Mouse (Mus musculus): ENCODE data around the gene Spindoc. TPM values are rescaled to one million over a fixed set of nuclear protein-coding genes. Genes with fewer than 3 reads are reported as not detected.

Gene Spindoc
- polyA plus RNA-seq, 1 experiment from 2014 or later, result 34.6 TPM

DNA sequence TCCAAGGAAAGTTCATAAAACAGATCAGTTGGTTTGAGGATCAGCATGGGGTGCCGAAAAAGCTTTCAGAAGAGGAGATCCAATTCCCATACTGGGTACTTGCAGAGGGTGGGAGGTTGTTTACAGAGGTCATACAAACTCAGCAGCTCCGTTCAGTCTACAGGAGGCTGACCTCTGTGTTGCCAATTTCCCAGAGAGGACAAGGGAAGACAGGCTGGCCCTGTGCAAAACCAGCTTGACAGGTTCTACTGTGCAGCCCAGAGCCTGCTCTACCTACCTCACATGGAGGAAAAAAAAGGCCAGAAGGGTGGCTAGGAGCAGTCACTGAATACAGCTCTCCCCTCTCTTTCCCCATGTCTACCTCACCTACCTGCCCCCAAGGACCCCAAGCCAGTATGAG is 48.7 kb downstream of the Spindoc start:
- WGBS, result 74% methylated on average over 2 of the region's 2 CpGs

DNA sequence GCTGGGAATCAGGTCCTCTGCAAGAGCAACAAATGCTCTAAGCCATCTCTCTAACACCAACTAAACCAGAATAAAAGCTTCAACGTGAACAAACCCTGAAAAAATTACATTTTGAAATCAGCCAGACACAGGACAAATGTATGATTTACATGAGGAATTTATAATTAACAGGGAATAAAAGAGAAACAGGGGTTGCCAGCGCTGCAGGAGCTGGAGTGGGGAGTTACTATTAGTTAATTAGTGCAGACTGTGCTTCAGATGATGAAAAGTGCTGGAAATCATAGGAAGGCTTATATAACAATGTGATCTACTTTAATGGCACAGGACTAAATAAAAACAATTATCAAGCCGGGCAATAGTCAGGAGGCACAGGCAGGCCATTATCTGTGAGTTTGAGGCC is 61.4 kb downstream of the Spindoc start:
- 93% methylated on average over 3 of the region's 3 CpGs for WGBS
- DNase-seq (ENCODE audit: low spot score), result no peak
- no peak overlapping the region for H3K4me2 ChIP-seq (replicated peaks; ENCODE audit: low read depth, low read length)
- H3K4me1 ChIP-seq (replicated peaks; ENCODE audit: control insufficient read depth, insufficient read depth, low read length), result no peaks in the 10 kb centered on the region
- no peak for ATAC-seq (ENCODE audit: low FRiP score)
- no peak overlapping the region for H3K9ac ChIP-seq (ENCODE audit: low read depth, low read length)
- no peaks in the 10 kb centered on the region for H3K36me3 ChIP-seq (ENCODE audit: control insufficient read depth, insufficient read depth, low read length)
- no peak overlapping the region for H3K27ac ChIP-seq (ENCODE audit: low read depth, low read length)
- H3K27me3 ChIP-seq (ENCODE audit: control insufficient read depth, insufficient read depth, low read length), result no peaks in the 10 kb centered on the region
- H3K9me3 ChIP-seq (ENCODE audit: control insufficient read depth, low read length), result no peaks in the 10 kb centered on the region
- H3K4me3 ChIP-seq (ENCODE audit: low read depth, low read length), result no peak overlapping the region

More for the DNA sequence above, 48.7 kb downstream of the Spindoc start:
- Histone ChIP-seq H3K4me3 (ENCODE audit: low read depth, low read length) (no peak overlapping the region), H3K27ac (ENCODE audit: low read depth, low read length) (no peak overlapping the region), H3K4me1 (replicated peaks; ENCODE audit: control insufficient read depth, insufficient read depth, low read length) (no peaks in the 10 kb centered on the region; the same call in 1 of the 2 replicates), H3K4me2 (replicated peaks; ENCODE audit: low read depth, low read length) (no peak overlapping the region), H3K9ac (ENCODE audit: low read depth, low read length) (no peak overlapping the region), H3K27me3 (ENCODE audit: control insufficient read depth, insufficient read depth, low read length) (no peaks in the 10 kb centered on the region), H3K36me3 (ENCODE audit: control insufficient read depth, insufficient read depth, low read length) (no peaks in the 10 kb centered on the region), H3K9me3 (ENCODE audit: control insufficient read depth, low read length) (no peaks in the 10 kb centered on the region)
- no peak for DNase-seq (ENCODE audit: low spot score)
- no peak for ATAC-seq (ENCODE audit: low FRiP score)

DNA sequence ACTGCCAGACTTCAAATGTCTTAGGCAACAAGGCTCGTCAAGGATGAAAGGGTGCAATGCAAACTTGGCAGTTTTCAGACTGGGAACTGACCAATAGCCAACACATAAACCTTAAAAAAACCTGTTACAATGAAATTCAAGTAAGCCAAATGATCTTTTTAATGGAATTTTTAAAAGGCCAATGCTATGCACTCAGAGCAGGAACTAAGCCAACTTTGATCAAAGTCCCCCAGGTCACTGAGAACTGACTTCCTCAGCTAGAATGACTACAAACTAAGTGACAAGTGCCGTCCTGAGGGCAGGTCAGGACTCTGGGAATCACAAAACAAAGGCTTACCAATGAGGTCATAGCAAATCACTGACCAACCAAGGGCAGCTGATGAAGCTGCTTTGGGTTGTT is 62.6 kb downstream of the Spindoc start:
- ATAC-seq (ENCODE audit: low FRiP score) (no peak), DNase-seq (ENCODE audit: low spot score) (no peak)
- H3K4me3 ChIP-seq (ENCODE audit: low read depth, low read length), result no peak overlapping the region
- no peaks in the 10 kb centered on the region for H3K4me1 ChIP-seq (replicated peaks; ENCODE audit: control insufficient read depth, insufficient read depth, low read length)
- no peaks in the 10 kb centered on the region for H3K9me3 ChIP-seq (ENCODE audit: control insufficient read depth, low read length)
- H3K9ac ChIP-seq (ENCODE audit: low read depth, low read length), result no peak overlapping the region
- no peaks in the 10 kb centered on the region for H3K36me3 ChIP-seq (ENCODE audit: control insufficient read depth, insufficient read depth, low read length)
- no peak overlapping the region for H3K4me2 ChIP-seq (replicated peaks; ENCODE audit: low read depth, low read length)
- 64% methylated on average over 2 of the region's 2 CpGs for WGBS
- no peak overlapping the region for H3K27ac ChIP-seq (ENCODE audit: low read depth, low read length)
- no peaks in the 10 kb centered on the region for H3K27me3 ChIP-seq (ENCODE audit: control insufficient read depth, insufficient read depth, low read length)

DNA sequence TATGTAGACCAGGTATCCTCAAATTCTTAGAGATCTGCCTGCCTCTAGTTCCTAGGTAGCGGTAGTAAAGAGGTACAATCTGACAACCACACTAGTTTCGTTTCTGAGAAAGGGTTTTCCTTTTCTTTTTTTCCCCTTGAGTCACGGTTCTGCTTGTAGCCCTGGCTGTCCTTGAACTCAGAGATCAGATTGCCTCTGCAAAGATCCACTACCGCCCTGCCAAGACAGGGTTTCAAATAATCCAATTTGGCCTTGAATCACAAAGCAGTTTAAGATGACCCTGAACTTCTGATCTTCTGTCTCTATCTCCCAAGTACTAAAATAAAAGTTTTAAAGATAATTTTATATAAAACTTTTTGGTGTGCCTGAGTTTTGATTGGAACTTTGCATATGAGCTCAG is 65.1 kb downstream of the Spindoc start:
- Histone ChIP-seq H3K9ac (ENCODE audit: low read depth, low read length) (no peak overlapping the region), H3K4me1 (replicated peaks; ENCODE audit: control insufficient read depth, insufficient read depth, low read length) (no peaks in the 10 kb centered on the region), H3K4me3 (ENCODE audit: low read depth, low read length) (no peak overlapping the region), H3K27me3 (ENCODE audit: control insufficient read depth, insufficient read depth, low read length) (no peaks in the 10 kb centered on the region), H3K27ac (ENCODE audit: low read depth, low read length) (no peak overlapping the region), H3K4me2 (replicated peaks; ENCODE audit: low read depth, low read length) (no peak overlapping the region), H3K36me3 (ENCODE audit: control insufficient read depth, insufficient read depth, low read length) (no peaks in the 10 kb centered on the region), H3K9me3 (ENCODE audit: control insufficient read depth, low read length) (no peaks in the 10 kb centered on the region)
- no peak for DNase-seq (ENCODE audit: low spot score)
- whole genome bisulfite sequencing, result 89% methylated on average over 4 of the region's 4 CpGs
- no peak for ATAC-seq (ENCODE audit: low FRiP score)

DNA sequence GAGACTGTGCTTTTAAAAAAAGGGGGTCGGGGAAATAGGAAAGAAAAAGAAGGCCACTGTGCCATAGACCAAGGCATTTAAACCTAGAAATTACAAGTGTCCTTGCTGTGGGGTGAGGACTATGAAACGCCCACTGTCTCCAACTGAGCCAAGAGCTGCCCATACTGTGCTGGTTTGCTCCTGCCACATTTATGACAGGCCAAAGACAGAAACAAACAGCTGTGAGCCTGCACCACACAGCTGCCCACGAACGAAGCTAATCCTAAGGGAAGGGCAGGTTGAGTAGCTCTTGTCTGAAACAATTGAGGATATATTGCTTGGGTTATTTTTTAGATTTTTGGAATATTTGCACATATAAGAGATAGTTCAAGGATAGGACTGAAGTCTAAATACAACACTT is 66.0 kb downstream of the Spindoc start:
- Histone ChIP-seq H3K9ac (ENCODE audit: low read depth, low read length) (no peak overlapping the region), H3K4me3 (ENCODE audit: low read depth, low read length) (no peak overlapping the region), H3K9me3 (ENCODE audit: control insufficient read depth, low read length) (no peaks in the 10 kb centered on the region), H3K27ac (ENCODE audit: low read depth, low read length) (no peak overlapping the region), H3K4me2 (replicated peaks; ENCODE audit: low read depth, low read length) (no peak overlapping the region), H3K4me1 (replicated peaks; ENCODE audit: control insufficient read depth, insufficient read depth, low read length) (no peaks in the 10 kb centered on the region), H3K36me3 (ENCODE audit: control insufficient read depth, insufficient read depth, low read length) (no peaks in the 10 kb centered on the region), H3K27me3 (ENCODE audit: control insufficient read depth, insufficient read depth, low read length) (no peaks in the 10 kb centered on the region)
- no peak for DNase-seq (ENCODE audit: low spot score)
- ATAC-seq (ENCODE audit: low FRiP score), result no peak
- 85% methylated on average over 4 of the region's 4 CpGs for WGBS

DNA sequence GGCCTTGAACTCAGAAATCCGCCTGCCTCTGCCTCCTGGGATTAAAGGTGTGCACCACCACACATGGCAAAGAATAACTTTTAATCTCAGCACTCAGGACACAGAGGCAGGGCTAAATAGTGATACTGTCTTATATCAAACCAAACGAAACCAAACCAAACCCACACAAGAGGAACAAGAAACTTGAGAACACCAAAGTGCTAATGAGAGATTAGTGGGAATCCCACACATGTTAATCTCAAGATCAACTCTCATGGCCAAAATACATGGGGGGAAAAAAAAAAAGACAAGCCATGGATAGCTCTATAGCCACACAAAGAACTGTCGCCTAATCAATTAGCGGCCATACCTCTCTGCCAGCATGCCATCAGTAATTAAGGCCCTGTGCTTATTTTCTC is 67.2 kb downstream of the Spindoc start:
- Histone ChIP-seq H3K4me3 (ENCODE audit: low read depth, low read length) (no peak overlapping the region), H3K4me1 (replicated peaks; ENCODE audit: control insufficient read depth, insufficient read depth, low read length) (peaks cover 6% of the 10 kb centered on the region), H3K27ac (ENCODE audit: low read depth, low read length) (no peak overlapping the region), H3K9ac (ENCODE audit: low read depth, low read length) (no peak overlapping the region), H3K36me3 (ENCODE audit: control insufficient read depth, insufficient read depth, low read length) (no peaks in the 10 kb centered on the region), H3K9me3 (ENCODE audit: control insufficient read depth, low read length) (no peaks in the 10 kb centered on the region), H3K4me2 (replicated peaks; ENCODE audit: low read depth, low read length) (no peak overlapping the region), H3K27me3 (ENCODE audit: control insufficient read depth, insufficient read depth, low read length) (no peaks in the 10 kb centered on the region)
- ATAC-seq (ENCODE audit: low FRiP score), result no peak
- no peak for DNase-seq (ENCODE audit: low spot score)
- WGBS, result 88% methylated on average over 4 of the region's 4 CpGs

DNA sequence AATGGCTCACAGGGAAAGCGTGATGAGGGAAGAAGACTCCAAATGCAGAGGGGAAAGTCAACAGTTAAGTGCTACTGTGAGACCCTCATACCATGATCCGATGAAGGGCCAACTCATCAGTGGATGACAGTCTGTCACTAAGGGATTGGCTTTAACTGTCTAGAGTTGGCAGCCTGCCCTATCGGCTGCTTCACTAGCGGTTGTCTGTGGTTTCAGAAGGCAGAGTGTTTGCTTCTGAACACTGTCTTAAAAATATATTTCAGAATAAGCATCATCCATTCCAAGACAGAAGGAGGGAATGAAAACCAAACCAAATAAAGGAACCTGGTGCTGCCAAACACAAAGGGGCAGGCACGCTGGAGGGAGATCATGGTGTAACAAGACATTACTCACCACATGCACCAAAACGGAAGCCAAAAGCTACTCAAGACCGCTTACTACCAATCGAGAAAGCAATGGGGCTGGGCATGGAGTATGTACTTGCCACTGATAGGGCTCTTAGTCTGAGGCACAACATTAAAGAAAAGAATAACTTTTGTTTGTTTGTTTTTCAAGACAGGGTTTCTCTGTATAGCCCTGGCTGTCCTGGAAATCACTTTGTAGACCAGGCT is 67.7 kb downstream of the Spindoc start:
- Histone ChIP-seq H3K27me3 (ENCODE audit: control insufficient read depth, insufficient read depth, low read length) (no peaks in the 10 kb centered on the region), H3K27ac (ENCODE audit: low read depth, low read length) (no peak overlapping the region), H3K4me3 (ENCODE audit: low read depth, low read length) (no peak overlapping the region), H3K4me1 (replicated peaks; ENCODE audit: control insufficient read depth, insufficient read depth, low read length) (peaks cover 6% of the 10 kb centered on the region), H3K9ac (ENCODE audit: low read depth, low read length) (no peak overlapping the region), H3K4me2 (replicated peaks; ENCODE audit: low read depth, low read length) (no peak overlapping the region), H3K9me3 (ENCODE audit: control insufficient read depth, low read length) (no peaks in the 10 kb centered on the region), H3K36me3 (ENCODE audit: control insufficient read depth, insufficient read depth, low read length) (no peaks in the 10 kb centered on the region)
- DNase-seq (ENCODE audit: low spot score), result no peak
- WGBS, result 91% methylated on average over 8 of the region's 8 CpGs
- no peak for ATAC-seq (ENCODE audit: low FRiP score)

DNA sequence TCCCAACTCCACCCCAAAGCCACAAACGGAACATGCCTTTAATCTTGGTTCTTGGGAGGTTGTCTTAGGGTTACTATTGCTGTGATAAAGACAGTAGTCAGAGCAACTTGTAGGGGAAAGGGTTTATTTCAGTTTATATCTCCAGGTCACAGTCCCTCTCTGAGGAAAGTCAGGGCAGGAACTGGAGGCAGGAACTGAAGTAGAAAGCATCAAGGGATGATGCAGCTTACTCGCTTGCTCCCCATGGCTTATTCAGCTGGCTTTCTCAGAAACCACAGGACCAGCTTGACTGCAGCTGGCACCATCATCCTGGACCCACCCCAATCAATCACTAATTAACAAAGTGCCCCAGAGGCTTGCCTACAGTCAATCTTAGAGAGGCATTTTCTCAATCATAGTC is 69.1 kb downstream of the Spindoc start:
- H3K9me3 ChIP-seq (ENCODE audit: control insufficient read depth, low read length), result no peaks in the 10 kb centered on the region
- no peak overlapping the region for H3K27ac ChIP-seq (ENCODE audit: low read depth, low read length)
- H3K4me2 ChIP-seq (replicated peaks; ENCODE audit: low read depth, low read length), result no peak overlapping the region
- WGBS, result 91% methylated on average over 2 of the region's 2 CpGs
- no peak for ATAC-seq (ENCODE audit: low FRiP score)
- no peaks in the 10 kb centered on the region for H3K27me3 ChIP-seq (ENCODE audit: control insufficient read depth, insufficient read depth, low read length)
- H3K36me3 ChIP-seq (ENCODE audit: control insufficient read depth, insufficient read depth, low read length), result no peaks in the 10 kb centered on the region
- DNase-seq (ENCODE audit: low spot score), result no peak
- no peak overlapping the region for H3K4me3 ChIP-seq (ENCODE audit: low read depth, low read length)
- peaks cover 6% of the 10 kb centered on the region for H3K4me1 ChIP-seq (replicated peaks; ENCODE audit: control insufficient read depth, insufficient read depth, low read length)
- no peak overlapping the region for H3K9ac ChIP-seq (ENCODE audit: low read depth, low read length)

DNA sequence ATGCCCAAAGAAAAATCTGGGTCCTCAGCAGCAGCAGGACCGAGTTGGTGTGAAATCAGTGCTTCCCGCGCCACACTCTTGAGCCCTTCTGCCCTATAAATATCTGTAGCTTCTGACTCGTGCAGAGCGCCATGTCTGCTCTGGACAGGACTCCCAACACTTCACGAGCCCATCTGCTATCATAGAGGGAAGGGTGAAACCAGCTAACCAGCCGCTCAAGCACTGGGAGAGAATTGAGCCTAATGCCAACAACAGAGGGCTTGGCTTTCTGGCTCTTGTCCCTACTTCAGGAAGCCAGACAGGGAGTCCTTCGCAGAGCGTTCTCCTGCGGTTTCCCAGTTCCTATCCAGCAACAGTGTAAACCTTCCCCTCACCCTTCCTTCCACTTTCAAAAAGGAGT is 71.5 kb downstream of the Spindoc start:
- peaks cover 11% of the 10 kb centered on the region for H3K4me1 ChIP-seq (replicated peaks; ENCODE audit: control insufficient read depth, insufficient read depth, low read length)
- H3K9me3 ChIP-seq (ENCODE audit: control insufficient read depth, low read length), result no peaks in the 10 kb centered on the region
- H3K4me2 ChIP-seq (replicated peaks; ENCODE audit: low read depth, low read length), result no peak overlapping the region
- ATAC-seq (ENCODE audit: low FRiP score) (no peak), DNase-seq (ENCODE audit: low spot score) (peak; percentile 5)
- H3K27ac ChIP-seq (ENCODE audit: low read depth, low read length), result no peak overlapping the region
- no peaks in the 10 kb centered on the region for H3K27me3 ChIP-seq (ENCODE audit: control insufficient read depth, insufficient read depth, low read length)
- H3K36me3 ChIP-seq (ENCODE audit: control insufficient read depth, insufficient read depth, low read length), result no peaks in the 10 kb centered on the region
- no peak overlapping the region for H3K9ac ChIP-seq (ENCODE audit: low read depth, low read length)
- WGBS, result 52% methylated on average over 10 of the region's 10 CpGs
- no peak overlapping the region for H3K4me3 ChIP-seq (ENCODE audit: low read depth, low read length)
